In the genomic region with DNA sequence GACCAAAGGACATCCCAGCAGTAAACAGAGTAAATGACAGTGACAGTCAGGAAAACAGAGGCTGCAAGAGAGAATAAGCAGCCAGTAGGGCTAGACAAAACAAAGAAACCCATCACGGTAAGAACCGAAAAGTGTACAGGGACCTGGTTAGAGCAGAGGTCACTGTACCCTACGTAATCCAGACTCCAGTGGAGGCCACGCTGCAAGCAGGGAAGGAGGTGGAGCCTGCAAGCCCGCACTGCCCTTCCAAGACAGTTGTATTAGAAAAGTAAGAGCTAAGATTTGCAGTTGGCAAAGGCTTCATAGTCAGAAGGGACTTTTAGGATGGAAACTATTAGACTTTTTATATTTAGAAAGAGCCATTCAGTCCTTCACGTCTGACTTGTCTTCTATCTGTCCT, we compare ENCODE assay signal across 19 mouse cellular contexts. TPM values are rescaled to one million over a fixed set of nuclear protein-coding genes. Genes with fewer than 3 reads are reported as not detected.
DNase-seq lines count a peak whose midpoint lies in the region.
"Had no signal": no experiment of that assay in that cellular context is flagged by ENCODE, and none has a peak within 500 bp of the region (broad histone marks: within the 10 kb centered on the region; RNA-seq: fewer than 3 reads in every experiment).

No protein-coding gene starts in this region.

- intact Hi-C loops in heart, postnatal 36 days (cut with DNase I): no loop called here

- peak; percentile 20 for DNase-seq in adrenal gland, adult 8-10 months
- DNase-seq in adrenal gland, adult 18-20 months (ENCODE audit: low spot score in 2 of 2): no peak
- DNase-seq in ovary, adult 18-20 months (ENCODE audit: low spot score): peak; percentile 38
- no peak for DNase-seq in ovary, postnatal 14 days (ENCODE audit: low spot score)
- peak; percentile 53 to 55 for DNase-seq in B cell, adult 2 months
- peak; percentile 37 for DNase-seq in adipocyte (ENCODE audit: low spot score)
- no peak for DNase-seq in embryo, embryonic 11 days
- no peak for DNase-seq in heart, postnatal 36 days
- DNase-seq: cerebellum, adult 11-12 months; cerebellum, adult 9-10 months; cerebellum, postnatal 25 days; gastrocnemius, postnatal 10 days; heart, adult 18-20 months; heart, postnatal 10 days had no signal

RNA-seq across cellular contexts. Expression of gene Fcrla, which starts 0.4 kb away (rescaled TPM):
- total RNA-seq in adrenal gland, adult 8-10 months (2022): under 1 TPM; 0.21 to 0.81 (median 0.59) TPM
- under 1 TPM in 1 of 2 experiments, not detected in 1; 0.54 TPM for total RNA-seq in adrenal gland, adult 18-20 months (2021)
- under 1 TPM in 1 of 2 experiments, not detected in 1; 0.56 TPM for total RNA-seq in heart, postnatal 36 days (2021)
- total RNA-seq: hindbrain, postnatal 0 days had no signal

RNA-seq across cellular contexts. Expression of gene Fcrlb, which starts 14.2 kb away (rescaled TPM):
- not detected for total RNA-seq in adrenal gland, adult 8-10 months (2022)
- total RNA-seq in adrenal gland, adult 18-20 months (2021): not detected
- total RNA-seq in heart, postnatal 36 days (2021): not detected
- total RNA-seq: adrenal gland, postnatal 4 days; G1E; gastrocnemius, postnatal 10 days; gastrocnemius, postnatal 4 days; heart, adult 18-20 months; heart, postnatal 10 days; hematopoietic stem cell, adult 5-6 weeks had no signal

RNA-seq across cellular contexts. Expression of gene Dusp12, which starts 41.6 kb away (rescaled TPM):
- 10 to 100 TPM; 20.7 to 34.0 (median 24.7) TPM for total RNA-seq in adrenal gland, adult 8-10 months (2022)
- 10 to 100 TPM; 13.5 to 18.2 TPM for total RNA-seq in adrenal gland, adult 18-20 months (2021)
- 1 to 10 TPM; 8.6 to 9.8 TPM for total RNA-seq in heart, postnatal 36 days (2021)

RNA-seq across cellular contexts. Expression of gene Gm26620, which starts 42.1 kb away (rescaled TPM):
- total RNA-seq in adrenal gland, adult 8-10 months (2022): 1 to 10 TPM; 1.0 to 2.7 (median 1.8) TPM
- total RNA-seq in adrenal gland, adult 18-20 months (2021): under 1 TPM; 0.51 to 0.53 TPM
- under 1 TPM; 0.33 to 0.39 TPM for total RNA-seq in heart, postnatal 36 days (2021)
- total RNA-seq: hematopoietic stem cell, adult 5-6 weeks had no signal

RNA-seq across cellular contexts. Expression of gene Fcgr2b, which starts 49.4 kb away (rescaled TPM):
- 10 to 100 TPM in 3 of 4 experiments, 1 to 10 TPM in 1; 6.4 to 15.5 (median 12.2) TPM for total RNA-seq in adrenal gland, adult 8-10 months (2022)
- total RNA-seq in adrenal gland, adult 18-20 months (2021): 10 to 100 TPM in 1 of 2 experiments, 1 to 10 TPM in 1; 7.0 to 15.6 TPM
- 10 to 100 TPM in 1 of 2 experiments, 1 to 10 TPM in 1; 7.3 to 10.0 TPM for total RNA-seq in heart, postnatal 36 days (2021)

Comparison
In these comparisons a context has a peak if more than half of its experiments do, and no peak if none do; other contexts are left out.
1. DNase-seq: peak in adrenal gland, adult 8-10 months (single experiment), ovary, adult 18-20 months (single experiment), B cell, adult 2 months (2 of 2) and adipocyte (single experiment); none in adrenal gland, adult 18-20 months (0 of 2), ovary, postnatal 14 days (single experiment), embryo, embryonic 11 days (single experiment) and heart, postnatal 36 days (0 of 2).